Mouse (Mus musculus): ENCODE results near the gene Nemp1.

DNA sequence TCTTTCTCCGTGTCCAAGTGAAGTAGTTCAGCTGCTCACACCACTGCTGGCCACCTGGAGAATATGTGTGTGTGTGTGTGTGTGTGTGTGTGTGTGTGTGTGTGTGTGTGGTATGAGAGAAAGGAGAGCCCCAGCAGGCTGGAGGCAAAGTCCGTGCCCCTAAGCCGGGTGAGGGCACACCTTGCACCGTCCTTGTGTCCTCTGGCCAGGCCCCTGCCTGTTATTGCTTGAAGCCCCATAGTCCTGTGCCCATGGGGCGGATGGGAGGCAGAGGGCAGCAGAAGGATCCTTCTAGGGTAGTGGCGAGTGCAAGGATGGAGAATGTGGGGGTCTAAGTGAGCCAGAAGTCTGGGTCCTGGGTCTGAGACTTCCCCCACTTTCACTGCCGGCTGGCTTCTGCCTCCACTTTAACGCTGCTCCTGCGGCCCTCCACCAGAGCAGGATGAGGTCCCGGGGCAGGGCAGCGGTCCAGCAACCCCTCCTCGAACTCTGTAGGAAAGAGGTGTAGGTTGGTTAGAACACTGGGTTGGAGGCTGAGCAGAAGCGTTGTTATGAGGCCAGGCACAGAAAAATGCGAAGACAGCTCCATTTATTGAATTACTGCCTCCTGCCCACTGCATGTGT lies 5.3 kb upstream of the Nemp1 start:
- TF ChIP-seq CTCF (IDR thresholded peaks at IDR 0.05; ENCODE audit: control insufficient read depth, insufficient read depth, low read length): no peak
- TF ChIP-seq POLR2A (IDR thresholded peaks at IDR 0.05; ENCODE audit: borderline replicate concordance, control insufficient read depth, low read depth, low read length): no peak

Data from bone marrow, adult 2 months (tissue).